Mouse (Mus musculus) limb, embryonic 13.5 days (tissue): ENCODE results near the gene Chil5. TPM values are rescaled to one million over a fixed set of nuclear protein-coding genes. Genes with fewer than 3 reads are reported as not detected.
"Not testable (repeated sequence)": the region's sequence is repeated elsewhere in the genome, so short reads cannot be mapped to it uniquely, and the experiment has no call there.

Experiments used
- ATAC-seq: fragments of 200-750 bp; cut with Nextera tagmentation; 2 replicates; pipeline ENCODE4 v1.8.0; 2017; ENCODE audit warnings: low read depth, moderate number of reproducible peaks, moderate TSS enrichment; ENCODE audit not compliant: low FRiP score
- H3K27ac ChIP-seq: fragments of 300-500 bp; sonication (generic); 2 replicates; pipeline ENCODE4 v1.5.1; 2015; ENCODE audit warnings: inconsistent platforms, mild to moderate bottlenecking, moderate library complexity
- H3K27me3 ChIP-seq: fragments of 300-500 bp; sonication (generic); 2 replicates; pipeline ENCODE4 v1.6.1; 2015; ENCODE audit warnings: mild to moderate bottlenecking, inconsistent platforms
- H3K36me3 ChIP-seq: fragments of 300-500 bp; sonication (generic); 2 replicates; pipeline ENCODE4 v1.6.1; 2015; ENCODE audit warnings: inconsistent platforms, mild to moderate bottlenecking, moderate library complexity
- H3K4me1 ChIP-seq: fragments of 300-500 bp; sonication (generic); 2 replicates; pipeline ENCODE4 v1.6.1; 2015; ENCODE audit warnings: inconsistent platforms
- H3K4me2 ChIP-seq: fragments of 300-500 bp; sonication (generic); replicated peaks from 2 replicates; pipeline ENCODE4 v1.6.1; 2015; ENCODE audit warnings: inconsistent platforms, mild to moderate bottlenecking, moderate library complexity
- H3K4me3 ChIP-seq: fragments of 300-500 bp; sonication (generic); 2 replicates; pipeline ENCODE4 v1.5.1; 2015; ENCODE audit warnings: moderate library complexity, mild to moderate bottlenecking, inconsistent platforms
- H3K9ac ChIP-seq: fragments of 300-500 bp; sonication (generic); 2 replicates; pipeline ENCODE4 v1.6.1; 2015; ENCODE audit warnings: mild to moderate bottlenecking, inconsistent platforms
- H3K9me3 ChIP-seq: fragments of 300-500 bp; sonication (generic); 2 replicates; pipeline ENCODE4 v1.6.1; 2016; ENCODE audit warnings: inconsistent platforms
- WGBS: fragments of 180-500 bp; shearing (Covaris S2); methylation state at CpG from one replicate; pipeline ENCODE4 v1.1.7; 2015; 5-methylcytosine and 5-hydroxymethylcytosine counted together
- polyA plus RNA-seq: library from polyadenylated mRNA; unstranded; fragments of >200 nt; fragmentation: Nextera tagmentation; extraction: Ambion mirVana; gene quantifications from 2 replicates; pipeline ENCODE4 v1.2.1, GENCODE M21; 2015

Gene Chil5
- polyA plus RNA-seq, 1 experiment from 2014 or later, result not detected

DNA sequence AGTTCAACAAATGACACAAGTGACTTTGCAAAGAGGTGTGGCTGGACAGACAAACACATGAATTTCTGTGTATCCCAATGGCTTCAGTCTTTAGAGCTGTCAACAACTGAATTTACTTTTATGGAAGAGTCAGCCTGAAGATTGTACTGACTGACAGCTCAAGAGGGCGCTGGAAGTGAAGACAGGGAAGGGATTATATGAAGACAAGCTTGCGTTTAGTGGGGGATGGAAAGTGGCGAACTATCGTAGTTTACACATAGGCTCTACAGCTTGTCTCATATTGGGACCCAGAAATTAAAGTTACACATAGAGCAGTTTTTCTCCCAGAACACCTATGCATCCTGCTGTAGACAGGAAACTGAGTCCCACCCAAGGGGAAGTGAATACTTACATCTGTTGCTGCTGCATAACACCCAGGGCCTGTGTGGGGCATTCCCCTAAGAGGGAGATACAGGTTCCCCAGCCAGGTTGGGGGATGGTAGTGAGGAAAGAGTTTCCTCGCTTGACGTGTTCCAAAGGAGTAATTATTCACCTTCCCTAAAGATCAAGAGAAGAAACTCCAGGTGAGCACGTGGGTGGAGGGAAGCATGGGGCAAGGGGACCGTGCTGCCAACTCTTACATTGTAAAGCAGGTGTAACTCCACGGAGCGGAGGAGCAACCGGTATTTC is 31.8 kb downstream of the Chil5 start:
- ATAC-seq, result no peak
- Histone ChIP-seq H3K27me3 (no peaks in the 10 kb centered on the region), H3K4me2 (peak overlapping the region; percentile 50), H3K9ac (no peak overlapping the region), H3K4me1 (peaks cover 9% of the 10 kb centered on the region; the same call in 1 of the 2 replicates), H3K36me3 (no peaks in the 10 kb centered on the region), H3K9me3 (no peaks in the 10 kb centered on the region), H3K4me3 (peak overlapping the region; percentile 19), H3K27ac (no peak overlapping the region)
- WGBS, result 17% methylated on average over 11 of the region's 11 CpGs

DNA sequence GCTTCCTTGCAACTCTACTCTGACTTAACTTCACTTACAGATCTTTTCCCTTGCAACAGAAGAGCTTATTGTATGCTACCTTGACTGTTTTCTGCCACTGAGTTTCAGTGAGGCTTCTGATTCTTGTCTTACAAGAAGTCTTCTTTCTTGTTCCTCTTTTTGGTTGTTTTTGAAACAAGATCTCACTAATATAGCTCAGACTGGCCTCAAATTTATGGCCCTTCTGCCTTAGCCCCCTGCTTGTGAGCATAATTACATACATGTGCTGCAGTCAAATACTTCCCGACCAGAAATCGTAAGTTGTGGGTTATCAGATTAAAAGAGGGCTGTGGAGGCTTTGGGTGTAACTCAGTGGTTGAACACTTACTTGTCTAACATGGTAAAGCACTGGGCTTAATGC is 37.9 kb downstream of the Chil5 start:
- WGBS, result 13% methylated on average over 2 of the region's 2 CpGs
- no peaks in the 10 kb centered on the region for H3K27me3 ChIP-seq
- no peaks in the 10 kb centered on the region for H3K4me1 ChIP-seq
- ATAC-seq, result no peak
- H3K9ac ChIP-seq, result no peak overlapping the region
- no peaks in the 10 kb centered on the region for H3K9me3 ChIP-seq
- H3K27ac ChIP-seq, result no peak overlapping the region
- no peak overlapping the region for H3K4me2 ChIP-seq
- no peak overlapping the region for H3K4me3 ChIP-seq
- no peaks in the 10 kb centered on the region for H3K36me3 ChIP-seq

DNA sequence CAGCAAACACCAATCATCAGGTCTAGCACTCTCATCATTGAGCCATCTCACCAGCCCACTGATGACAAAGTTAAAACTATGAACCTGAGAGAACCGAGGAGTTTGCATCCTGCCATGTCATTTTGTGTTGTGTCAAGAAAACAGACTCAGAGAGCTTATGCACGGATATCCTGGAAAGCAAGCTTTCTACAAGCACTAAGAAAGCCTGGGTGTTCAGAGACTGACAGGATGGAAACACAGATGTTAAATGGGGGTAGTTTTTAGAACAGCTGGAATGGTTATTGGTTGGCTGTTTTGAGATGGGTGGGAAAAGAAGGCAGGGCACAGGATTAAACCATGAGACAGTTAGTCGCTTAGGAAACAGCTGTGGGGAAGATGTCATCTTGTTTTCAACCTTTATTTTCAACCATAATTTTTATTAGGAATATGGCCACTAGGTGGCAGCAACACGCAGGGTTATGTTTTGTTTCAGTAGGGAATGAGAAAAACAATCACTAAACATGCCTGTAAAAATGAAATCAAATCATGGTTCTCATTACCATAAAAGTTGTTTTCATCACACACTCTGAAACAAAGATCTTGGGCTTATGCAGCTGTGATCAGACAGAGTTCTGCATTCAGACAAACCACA is 40.8 kb downstream of the Chil5 start:
- no peak overlapping the region for H3K9ac ChIP-seq
- no peaks in the 10 kb centered on the region for H3K4me1 ChIP-seq
- ATAC-seq, result peak; percentile 48
- WGBS, result 29% methylated on average over 4 of the region's 4 CpGs
- no peaks in the 10 kb centered on the region for H3K9me3 ChIP-seq
- H3K36me3 ChIP-seq, result no peaks in the 10 kb centered on the region
- H3K27me3 ChIP-seq, result no peaks in the 10 kb centered on the region
- H3K4me3 ChIP-seq, result no peak overlapping the region
- H3K27ac ChIP-seq, result no peak overlapping the region
- no peak overlapping the region for H3K4me2 ChIP-seq

DNA sequence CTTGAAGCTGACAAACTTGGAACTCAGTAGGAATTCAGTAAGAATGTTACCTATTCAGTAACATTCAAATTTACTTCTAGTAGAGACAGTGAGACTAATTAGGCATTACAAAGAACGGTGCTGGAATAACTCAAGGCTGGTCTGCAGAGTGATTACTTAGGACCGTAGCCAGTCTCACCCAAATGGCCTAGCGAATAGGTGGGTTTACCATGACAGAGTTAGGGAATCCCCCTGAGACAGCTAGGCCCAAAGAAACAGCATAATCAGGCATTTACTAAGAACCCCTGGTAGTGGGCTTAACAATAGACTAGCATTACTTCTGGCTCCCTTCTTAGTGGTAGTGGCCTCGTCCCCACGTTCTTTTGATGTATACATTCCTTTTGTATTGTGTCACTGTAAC is 43.0 kb downstream of the Chil5 start:
- not testable (repeated sequence) for H3K9ac ChIP-seq, H3K9me3 ChIP-seq, H3K4me3 ChIP-seq, H3K27me3 ChIP-seq, H3K36me3 ChIP-seq, H3K4me2 ChIP-seq, H3K4me1 ChIP-seq, H3K27ac ChIP-seq, ATAC-seq
- WGBS, result 59% methylated on average over 5 of the region's 5 CpGs

DNA sequence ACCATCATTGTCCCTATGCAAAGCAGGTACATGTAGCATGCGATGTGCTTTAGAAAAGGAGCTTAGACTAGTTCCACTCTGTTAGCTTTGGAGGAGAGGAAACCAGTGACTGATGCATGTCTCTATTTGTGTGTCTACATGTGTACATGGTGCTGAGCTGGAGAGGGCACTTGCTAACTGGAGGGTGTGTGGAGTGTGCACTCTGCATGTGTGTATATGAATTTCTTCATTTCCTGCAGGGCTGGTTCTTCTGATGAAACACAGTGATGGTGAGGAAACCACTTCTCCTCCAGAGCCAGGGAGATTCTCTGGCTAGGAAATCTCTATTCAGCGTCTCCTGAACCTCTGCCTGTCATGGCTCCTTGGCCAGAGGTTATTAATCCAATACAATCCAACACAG is 58.4 kb downstream of the Chil5 start:
- no peak overlapping the region for H3K4me2 ChIP-seq

DNA sequence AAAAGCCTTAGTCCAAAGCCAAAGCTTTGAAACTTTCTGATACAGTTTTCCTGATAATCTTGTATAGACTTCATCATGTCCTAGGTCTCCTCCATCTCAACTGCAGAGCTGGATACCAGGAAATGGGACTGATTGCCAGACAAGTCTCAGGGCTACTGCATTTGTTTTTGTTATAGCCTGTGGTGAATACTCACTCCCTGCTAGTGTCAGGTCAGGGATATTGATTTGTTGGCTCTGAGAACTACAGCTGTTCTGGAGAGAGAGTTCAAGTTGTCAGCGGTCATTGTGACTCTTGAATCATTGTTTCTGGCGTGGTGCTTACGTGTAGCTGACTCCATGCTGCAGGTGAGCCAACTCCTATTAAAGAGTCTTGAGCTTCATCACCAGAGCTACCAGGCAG is 59.2 kb downstream of the Chil5 start, which contains the start of gene Ovgp1:
Gene Ovgp1, plus strand, starts transcription at position 301 of the 400 bp plus-strand sequence.
- Histone ChIP-seq H3K27me3 (no peaks in the 10 kb centered on the region), H3K9ac (no peak within 1 kb of the TSS), H3K4me1 (no peaks in the 10 kb centered on the region), H3K4me2 (no peak within 1 kb of the TSS), H3K36me3 (peaks cover 24% of the 10 kb centered on the region), H3K4me3 (no peak within 1 kb of the TSS), H3K9me3 (no peaks in the 10 kb centered on the region), H3K27ac (no peak within 1 kb of the TSS)
- ATAC-seq, result no peak
- WGBS, result 87% methylated on average over 3 of the region's 3 CpGs

More for the DNA sequence above, 58.4 kb downstream of the Chil5 start:
- H3K4me1 ChIP-seq, result no peaks in the 10 kb centered on the region
- no peak overlapping the region for H3K9ac ChIP-seq
- no peak for ATAC-seq
- no peaks in the 10 kb centered on the region for H3K9me3 ChIP-seq
- no peaks in the 10 kb centered on the region for H3K27me3 ChIP-seq
- H3K27ac ChIP-seq, result no peak overlapping the region
- WGBS, result 79% methylated on average over 2 of the region's 2 CpGs
- no peak overlapping the region for H3K4me3 ChIP-seq
- peaks cover 16% of the 10 kb centered on the region for H3K36me3 ChIP-seq

DNA sequence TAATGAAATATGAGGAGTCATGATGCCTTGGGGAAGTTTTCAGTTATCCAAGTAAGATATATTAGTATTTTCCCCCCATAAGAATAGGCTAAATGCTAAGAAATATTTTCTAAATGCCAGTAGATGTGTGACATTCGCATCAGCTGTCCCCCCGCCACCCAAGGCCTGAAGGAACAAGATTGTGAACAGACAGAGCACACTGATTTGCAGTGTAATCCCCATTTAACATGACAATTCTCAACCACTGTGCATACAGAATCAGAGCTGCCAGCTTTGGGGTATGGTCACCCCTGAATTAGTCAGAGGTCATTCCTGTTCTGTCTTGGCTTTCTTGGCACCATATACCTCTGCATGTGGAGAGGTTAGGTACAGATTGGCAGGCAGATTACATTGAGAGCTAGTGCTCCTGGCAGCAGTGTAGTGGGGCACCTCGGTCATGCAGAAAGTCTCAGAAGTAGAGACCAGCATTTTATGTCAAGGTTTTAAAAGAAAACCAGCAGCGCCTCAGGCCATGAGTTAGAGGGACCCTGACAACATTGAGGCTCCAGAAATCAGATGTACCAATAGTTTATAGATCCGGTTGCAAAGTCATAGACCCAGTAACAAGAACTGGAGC is 60.7 kb downstream of the Chil5 start:
- ATAC-seq, result no peak
- Histone ChIP-seq H3K4me2 (no peak overlapping the region), H3K4me1 (no peaks in the 10 kb centered on the region), H3K4me3 (no peak overlapping the region), H3K27ac (no peak overlapping the region), H3K27me3 (no peaks in the 10 kb centered on the region), H3K36me3 (peaks cover 38% of the 10 kb centered on the region), H3K9me3 (no peaks in the 10 kb centered on the region), H3K9ac (no peak overlapping the region)
- 80% methylated on average over 5 of the region's 5 CpGs for WGBS

Other genes with a start within 250 kb of the Chil5 start
- 95.5 and 98.4 TPM in 2 replicates for gene Rap1a, start 231.5 kb downstream of the Chil5 start, polyA plus RNA-seq
- 0.36 and 0.90 TPM in 2 replicates for gene Adora3, start 162.0 kb downstream of the Chil5 start, polyA plus RNA-seq
- not detected in 2 replicates for gene Tmigd3, start 161.9 kb downstream of the Chil5 start, polyA plus RNA-seq
- 0.38 and 0.55 TPM in 2 replicates for gene I830077J02Rik, start 100.2 kb downstream of the Chil5 start, polyA plus RNA-seq
- 114 and 119 TPM in 2 replicates for gene Wdr77, start 73.4 kb downstream of the Chil5 start, polyA plus RNA-seq
- 456 and 469 TPM in 2 replicates for gene Atp5f1, start 72.7 kb downstream of the Chil5 start, polyA plus RNA-seq
- 1.5 TPM in 2 replicates for gene Ovgp1, start 59.1 kb downstream of the Chil5 start, polyA plus RNA-seq
- gene Pifo, start 18.2 kb downstream of the Chil5 start, polyA plus RNA-seq, result not detected in 2 replicates
- not detected in 2 replicates for gene Chia1, start 80.4 kb upstream of the Chil5 start, polyA plus RNA-seq
- gene Chil3, start 134.8 kb upstream of the Chil5 start, polyA plus RNA-seq, result 0.11 TPM in 1 of 2 replicates, not detected in the other
- not detected in 2 replicates for gene Chil4, start 186.7 kb upstream of the Chil5 start, polyA plus RNA-seq